Mouse (Mus musculus): ENCODE data around the gene Hist1h2be.
"Not testable (repeated sequence)": the region's sequence is repeated elsewhere in the genome, so short reads cannot be mapped to it uniquely, and the experiment has no call there.

Hist1h2be gene

GRCm38 (mm10) chr13:23591886-23592285, 29.0 kb downstream of the Hist1h2be start:
- not testable (repeated sequence) for DNase-seq (ENCODE audit: low spot score)

GRCm38 (mm10) chr13:23591206-23591605, 29.7 kb downstream of the Hist1h2be start:
- no peak for DNase-seq (ENCODE audit: low spot score)

- no peak for DNase-seq (ENCODE audit: low spot score)
Observed at GRCm38 (mm10) chr13:23586940-23587225, 34.0 kb downstream of the Hist1h2be start.

GRCm38 (mm10) chr13:23586099-23586939, 34.6 kb downstream of the Hist1h2be start:
- no peak for DNase-seq (ENCODE audit: low spot score)

- DNase-seq (ENCODE audit: low spot score), result peak; percentile 77
Observed at GRCm38 (mm10) chr13:23585442-23586098, 35.4 kb downstream of the Hist1h2be start.

GRCm38 (mm10) chr13:23585029-23585441, 35.9 kb downstream of the Hist1h2be start:
- peak; percentile 72 for DNase-seq (ENCODE audit: low spot score)

- DNase-seq (ENCODE audit: low spot score), result no peak
Observed at GRCm38 (mm10) chr13:23584331-23584730, 36.6 kb downstream of the Hist1h2be start.

- DNase-seq (ENCODE audit: low spot score), result no peak
Observed at GRCm38 (mm10) chr13:23583387-23584068, 37.4 kb downstream of the Hist1h2be start.

GRCm38 (mm10) chr13:23582219-23583056, 38.5 kb downstream of the Hist1h2be start:
- DNase-seq (ENCODE audit: low spot score), result no peak

GRCm38 (mm10) chr13:23581408-23582218, 39.3 kb downstream of the Hist1h2be start, which contains the start of gene Hist1h4d:
Gene Hist1h4d, plus strand, starts transcription at chr13:23581598.
- DNase-seq (ENCODE audit: low spot score), result peak; percentile 98

GRCm38 (mm10) chr13:23577835-23578234, 43.1 kb downstream of the Hist1h2be start:
- DNase-seq (ENCODE audit: low spot score), result no peak

GRCm38 (mm10) chr13:23576906-23577639, 43.9 kb downstream of the Hist1h2be start:
- no peak for DNase-seq (ENCODE audit: low spot score)

GRCm38 (mm10) chr13:23576351-23576881, 44.5 kb downstream of the Hist1h2be start:
- no peak for DNase-seq (ENCODE audit: low spot score)

- DNase-seq (ENCODE audit: low spot score), result not testable (repeated sequence)
Observed at GRCm38 (mm10) chr13:23575864-23576313, 45.0 kb downstream of the Hist1h2be start.

- DNase-seq (ENCODE audit: low spot score), result peak; percentile 72
Observed at GRCm38 (mm10) chr13:23575271-23575851, 45.6 kb downstream of the Hist1h2be start, which contains the start of gene Hist1h3d. Gene Hist1h3d, plus strand, starts transcription at chr13:23575763.

- not testable (repeated sequence) for DNase-seq (ENCODE audit: low spot score)
Observed at GRCm38 (mm10) chr13:23574546-23575170, 46.3 kb downstream of the Hist1h2be start.

- DNase-seq (ENCODE audit: low spot score), result peak; percentile 93
Observed at GRCm38 (mm10) chr13:23573898-23574524, 46.9 kb downstream of the Hist1h2be start, which contains the start of the genes Hist1h2bf and Hist1h2ad. Gene Hist1h2bf, minus strand, starts transcription at chr13:23574196. Gene Hist1h2ad, plus strand, starts transcription at chr13:23574381.
